Mouse (Mus musculus) liver, postnatal 0 days (tissue): ENCODE measurements around the gene Pcp4l1.

ENCODE experiments used
- CTCF ChIP-seq: sonication (generic); IDR thresholded peaks from 2 replicates; pipeline ENCODE4 v1.5.1; 2016; ENCODE audit warnings: antibody characterized with exemption, low read depth
- EP300 ChIP-seq: IDR thresholded peaks from 2 replicates; pipeline ENCODE4 v1.6.1; 2016; ENCODE audit warnings: antibody characterized with exemption, low read depth, mild to moderate bottlenecking

- TF ChIP-seq CTCF (no peak), EP300 (no peak)
These were observed 2.8 kb downstream of the Pcp4l1 start for GRCm38 (mm10) chr1:171193093-171193840.
